Mouse (Mus musculus): ENCODE data around the gene March1. TPM values are rescaled to one million over a fixed set of nuclear protein-coding genes. Genes with fewer than 3 reads are reported as not detected.

Gene March1
- polyA plus RNA-seq, 1 experiment = 4.4 TPM

DNA sequence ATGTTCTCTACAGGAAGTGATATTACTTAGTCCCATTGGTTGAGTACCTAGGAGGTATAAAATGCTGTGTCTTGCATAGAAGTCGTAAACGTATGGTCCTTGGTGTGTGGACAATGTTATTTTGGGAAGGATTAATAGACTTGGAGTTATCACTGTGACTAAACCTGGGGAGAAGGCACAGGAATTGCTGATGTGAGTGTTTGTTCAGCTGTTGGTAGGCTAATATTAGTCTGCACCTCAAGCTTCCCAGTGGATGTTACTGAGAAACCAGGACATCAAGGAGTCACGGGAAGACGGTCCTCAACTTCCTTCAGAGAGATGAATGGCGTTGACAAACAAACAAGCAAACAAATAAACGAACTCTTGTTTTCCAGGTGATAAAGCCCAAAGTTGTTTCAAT lies 38.2 kb downstream of the March1 start:
- H3K27ac ChIP-seq (ENCODE audit: insufficient read depth, low read length) = no peak overlapping the region

DNA sequence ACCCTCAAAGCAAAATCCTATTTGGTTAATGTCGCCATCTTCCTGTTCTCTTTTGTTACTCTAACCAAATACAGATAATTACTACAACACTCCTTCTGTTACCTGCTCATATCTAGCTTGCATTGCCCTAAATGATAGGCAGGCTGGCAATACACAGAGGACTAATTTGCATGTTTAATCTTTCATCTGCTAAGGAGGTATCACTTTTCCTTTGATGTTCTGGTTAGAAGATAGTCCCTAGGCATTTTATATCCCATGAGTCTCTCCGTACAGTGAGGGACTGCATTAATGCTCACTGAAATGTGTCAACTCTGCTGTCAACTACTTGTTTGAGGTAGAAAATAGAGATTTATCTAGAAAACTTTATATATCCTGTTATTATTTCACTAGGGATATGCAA lies 44.2 kb downstream of the March1 start:
- no peak overlapping the region for H3K27ac ChIP-seq (ENCODE audit: insufficient read depth, low read length)
- H3K4me1 ChIP-seq (ENCODE audit: control insufficient read depth, insufficient read depth, low read length) = no peaks in the 10 kb centered on the region
- WGBS = 84% methylated on average over 2 of the region's 2 CpGs
- no peak for TF ChIP-seq POLR2A (IDR thresholded peaks at IDR 0.05; ENCODE audit: borderline replicate concordance, insufficient read depth, low read length)
- no peak for TF ChIP-seq CTCF (IDR thresholded peaks at IDR 0.05; ENCODE audit: borderline replicate concordance, insufficient read depth, low read depth, low read length)
- no peak for DNase-seq
- H3K4me3 ChIP-seq (replicated peaks; ENCODE audit: insufficient read depth, low read depth, low read length) = no peak overlapping the region
- H3K27me3 ChIP-seq (ENCODE audit: control insufficient read depth, insufficient read depth, low read length) = no peaks in the 10 kb centered on the region

More for the DNA sequence above, 38.2 kb downstream of the March1 start:
- no peak for DNase-seq
- WGBS = 92% methylated on average over 6 of the region's 6 CpGs
- TF ChIP-seq POLR2A (IDR thresholded peaks at IDR 0.05; ENCODE audit: borderline replicate concordance, insufficient read depth, low read length) (no peak), CTCF (IDR thresholded peaks at IDR 0.05; ENCODE audit: borderline replicate concordance, insufficient read depth, low read depth, low read length) (no peak)
- H3K4me1 ChIP-seq (ENCODE audit: control insufficient read depth, insufficient read depth, low read length) = no peaks in the 10 kb centered on the region
- no peaks in the 10 kb centered on the region for H3K27me3 ChIP-seq (ENCODE audit: control insufficient read depth, insufficient read depth, low read length)
- no peak overlapping the region for H3K4me3 ChIP-seq (replicated peaks; ENCODE audit: insufficient read depth, low read depth, low read length)

DNA sequence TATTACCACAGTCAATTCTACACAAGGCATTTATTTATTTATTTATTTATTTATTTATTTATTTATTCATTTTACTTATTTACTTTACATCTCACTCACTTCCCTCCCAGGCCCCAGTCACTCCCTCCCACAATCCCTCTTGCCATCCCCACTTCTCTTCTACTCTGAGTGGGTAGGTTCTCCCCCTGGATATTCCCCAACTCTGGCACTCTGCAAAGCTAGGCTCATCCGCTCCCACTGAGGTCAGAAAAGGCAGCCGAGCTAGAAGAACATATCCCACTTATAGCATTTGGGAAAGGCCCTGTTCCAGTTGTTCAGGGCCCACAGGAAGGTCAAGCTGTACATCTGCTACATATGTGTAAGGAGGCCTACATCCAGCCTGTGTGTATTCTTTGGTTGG lies 48.1 kb downstream of the March1 start:
- DNase-seq = no peak
- Histone ChIP-seq H3K4me1 (ENCODE audit: control insufficient read depth, insufficient read depth, low read length) (no peaks in the 10 kb centered on the region), H3K4me3 (replicated peaks; ENCODE audit: insufficient read depth, low read depth, low read length) (no peak overlapping the region), H3K27me3 (ENCODE audit: control insufficient read depth, insufficient read depth, low read length) (no peaks in the 10 kb centered on the region), H3K27ac (ENCODE audit: insufficient read depth, low read length) (no peak overlapping the region)
- no peak for TF ChIP-seq POLR2A (IDR thresholded peaks at IDR 0.05; ENCODE audit: borderline replicate concordance, insufficient read depth, low read length)
- no peak for TF ChIP-seq CTCF (IDR thresholded peaks at IDR 0.05; ENCODE audit: borderline replicate concordance, insufficient read depth, low read depth, low read length)
- WGBS = 88% methylated on average over 2 of the region's 2 CpGs

DNA sequence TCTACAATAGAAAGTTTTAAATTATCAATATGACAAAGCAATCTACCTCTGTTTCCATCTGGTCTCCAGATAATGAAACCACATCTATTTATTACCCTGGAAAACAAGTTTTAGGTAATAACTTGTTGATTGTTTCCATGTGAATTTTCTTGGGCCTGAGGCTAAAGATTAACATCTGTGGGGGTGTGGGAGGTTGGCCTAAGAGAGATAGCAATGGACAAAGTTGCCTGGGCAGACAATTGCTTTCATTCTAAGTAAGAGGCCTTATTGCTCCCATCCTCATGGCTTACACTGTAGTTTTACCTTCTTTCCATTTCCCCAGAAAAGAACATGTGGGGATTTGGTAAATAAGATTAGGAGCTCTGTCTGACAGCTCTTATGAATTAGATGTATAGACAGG lies 125.4 kb downstream of the March1 start:
- no peak for TF ChIP-seq POLR2A (IDR thresholded peaks at IDR 0.05; ENCODE audit: borderline replicate concordance, insufficient read depth, low read length)
- TF ChIP-seq CTCF (IDR thresholded peaks at IDR 0.05; ENCODE audit: borderline replicate concordance, insufficient read depth, low read depth, low read length) = no peak
- H3K27ac ChIP-seq (ENCODE audit: insufficient read depth, low read length) = no peak overlapping the region
- no peaks in the 10 kb centered on the region for H3K4me1 ChIP-seq (ENCODE audit: control insufficient read depth, insufficient read depth, low read length)
- no peak overlapping the region for H3K4me3 ChIP-seq (replicated peaks; ENCODE audit: insufficient read depth, low read depth, low read length)
- H3K27me3 ChIP-seq (ENCODE audit: control insufficient read depth, insufficient read depth, low read length) = no peaks in the 10 kb centered on the region
- no peak for DNase-seq

DNA sequence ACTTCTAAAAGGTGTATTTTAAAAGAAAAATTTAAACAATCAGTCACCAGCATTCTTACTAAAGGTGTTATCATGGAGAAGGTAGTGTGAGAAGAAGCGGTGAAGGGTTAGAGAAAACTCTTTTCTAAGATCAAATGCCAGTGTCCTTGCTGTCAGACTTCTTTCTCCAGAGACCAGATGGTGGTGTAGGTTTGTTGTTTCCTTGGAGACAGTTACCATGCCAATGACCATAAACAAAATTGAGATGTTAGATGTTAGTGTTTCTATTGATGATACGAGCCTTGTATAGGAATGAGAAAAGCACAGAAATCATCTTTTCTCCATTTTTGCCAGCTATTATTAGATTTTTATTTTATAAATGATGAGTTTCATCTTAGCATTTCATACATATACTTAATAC lies 158.1 kb downstream of the March1 start:
- Histone ChIP-seq H3K4me3 (replicated peaks; ENCODE audit: insufficient read depth, low read depth, low read length) (no peak overlapping the region), H3K4me1 (ENCODE audit: control insufficient read depth, insufficient read depth, low read length) (no peaks in the 10 kb centered on the region), H3K27ac (ENCODE audit: insufficient read depth, low read length) (no peak overlapping the region), H3K27me3 (ENCODE audit: control insufficient read depth, insufficient read depth, low read length) (no peaks in the 10 kb centered on the region)
- 29% methylated on average over 2 of the region's 2 CpGs for WGBS
- TF ChIP-seq POLR2A (IDR thresholded peaks at IDR 0.05; ENCODE audit: borderline replicate concordance, insufficient read depth, low read length) (no peak), CTCF (IDR thresholded peaks at IDR 0.05; ENCODE audit: borderline replicate concordance, insufficient read depth, low read depth, low read length) (no peak)
- no peak for DNase-seq

DNA sequence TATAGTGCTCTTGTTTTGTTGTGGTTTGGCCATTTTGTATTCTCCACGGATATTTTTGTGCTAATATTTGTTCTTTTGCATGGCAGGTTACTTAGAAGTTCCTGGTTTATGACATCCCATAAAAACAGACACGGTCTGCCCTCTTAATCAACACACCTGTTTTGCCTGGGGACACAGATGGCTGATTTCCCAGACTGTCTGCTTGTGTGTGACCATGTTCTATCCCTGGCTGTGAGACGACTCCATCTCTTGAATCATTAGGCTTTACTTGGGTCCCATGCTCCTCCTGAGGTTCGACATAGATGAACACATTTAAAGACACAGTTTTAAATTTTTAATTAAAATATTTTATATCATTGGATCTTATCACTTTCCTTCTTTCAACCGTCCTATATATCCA lies 163.5 kb downstream of the March1 start:
- Histone ChIP-seq H3K27me3 (ENCODE audit: control insufficient read depth, insufficient read depth, low read length) (no peaks in the 10 kb centered on the region), H3K4me1 (ENCODE audit: control insufficient read depth, insufficient read depth, low read length) (no peaks in the 10 kb centered on the region), H3K27ac (ENCODE audit: insufficient read depth, low read length) (no peak overlapping the region), H3K4me3 (replicated peaks; ENCODE audit: insufficient read depth, low read depth, low read length) (no peak overlapping the region)
- DNase-seq = no peak
- 26% methylated on average over 5 of the region's 5 CpGs for WGBS
- no peak for TF ChIP-seq CTCF (IDR thresholded peaks at IDR 0.05; ENCODE audit: borderline replicate concordance, insufficient read depth, low read depth, low read length)
- TF ChIP-seq POLR2A (IDR thresholded peaks at IDR 0.05; ENCODE audit: borderline replicate concordance, insufficient read depth, low read length) = no peak

DNA sequence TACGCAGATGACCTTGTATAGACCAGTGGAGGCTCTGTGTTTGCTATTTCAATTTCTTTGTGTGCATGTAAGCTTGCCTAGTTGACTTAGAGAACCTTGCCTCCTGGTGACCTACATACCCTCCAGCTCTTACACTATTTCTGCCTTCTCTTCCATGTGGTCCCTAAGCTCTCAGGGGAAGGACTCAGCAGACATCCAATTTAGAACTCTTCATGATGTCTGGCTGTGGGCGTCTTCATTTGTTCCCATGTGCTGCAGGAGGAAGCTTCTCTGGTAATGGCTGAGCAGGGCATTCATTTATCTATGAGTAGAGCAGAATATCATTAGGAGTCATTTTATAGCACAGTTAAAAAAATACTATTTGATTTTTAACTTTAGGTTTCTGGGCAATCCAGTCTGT lies 195.3 kb downstream of the March1 start:
- Histone ChIP-seq H3K4me3 (replicated peaks; ENCODE audit: insufficient read depth, low read depth, low read length) (no peak overlapping the region), H3K27me3 (ENCODE audit: control insufficient read depth, insufficient read depth, low read length) (no peaks in the 10 kb centered on the region), H3K27ac (ENCODE audit: insufficient read depth, low read length) (no peak overlapping the region), H3K4me1 (ENCODE audit: control insufficient read depth, insufficient read depth, low read length) (no peaks in the 10 kb centered on the region)
- 79% methylated on average over 2 of the region's 2 CpGs for WGBS
- no peak for DNase-seq
- TF ChIP-seq CTCF (IDR thresholded peaks at IDR 0.05; ENCODE audit: borderline replicate concordance, insufficient read depth, low read depth, low read length) (no peak), POLR2A (IDR thresholded peaks at IDR 0.05; ENCODE audit: borderline replicate concordance, insufficient read depth, low read length) (no peak)

DNA sequence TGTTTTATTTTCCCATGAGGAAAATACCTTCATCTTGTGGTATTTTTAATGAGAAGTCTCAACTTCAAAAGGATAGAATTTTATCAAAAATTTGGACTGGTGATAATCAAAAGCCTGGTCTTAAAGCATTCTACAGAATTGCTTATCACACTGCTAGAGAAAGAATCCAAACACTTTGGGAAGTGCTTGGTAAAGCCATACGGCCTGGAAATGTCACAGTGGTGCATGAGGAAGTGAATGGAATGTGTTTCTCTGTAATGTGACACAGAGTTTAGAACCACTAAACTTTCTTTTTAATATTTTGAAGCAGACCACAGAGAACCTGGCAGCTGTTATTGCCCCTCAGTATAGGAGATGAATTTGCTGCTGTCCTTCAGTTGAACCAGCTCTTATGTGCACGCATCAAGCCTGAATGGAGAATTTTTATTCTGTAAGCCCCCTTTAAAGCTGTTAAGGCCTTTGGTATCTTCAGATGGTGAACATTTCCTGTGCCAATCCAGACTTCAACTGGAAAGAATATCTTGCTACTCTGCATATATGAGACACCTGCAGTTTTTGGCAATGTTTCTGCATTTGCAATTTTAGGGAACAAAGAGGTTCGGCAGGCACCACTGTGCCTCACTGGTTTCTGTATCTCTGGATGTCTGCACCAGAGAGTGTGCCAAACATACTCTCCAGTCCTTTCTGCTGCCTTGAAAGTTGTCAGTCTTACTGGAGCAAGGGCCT lies 304.8 kb downstream of the March1 start:
- Histone ChIP-seq H3K4me3 (replicated peaks; ENCODE audit: insufficient read depth, low read depth, low read length) (no peak overlapping the region), H3K27me3 (ENCODE audit: control insufficient read depth, insufficient read depth, low read length) (no peaks in the 10 kb centered on the region), H3K4me1 (ENCODE audit: control insufficient read depth, insufficient read depth, low read length) (no peaks in the 10 kb centered on the region), H3K27ac (ENCODE audit: insufficient read depth, low read length) (no peak overlapping the region)
- TF ChIP-seq CTCF (IDR thresholded peaks at IDR 0.05; ENCODE audit: borderline replicate concordance, insufficient read depth, low read depth, low read length) = no peak
- TF ChIP-seq POLR2A (IDR thresholded peaks at IDR 0.05; ENCODE audit: borderline replicate concordance, insufficient read depth, low read length) = no peak
- 12% methylated on average over 3 of the region's 3 CpGs for WGBS
- DNase-seq = peak in 1 of 2 experiments; percentile 1

Measured in cerebellum, adult 2 months (tissue).